Mouse (Mus musculus) cerebellum, adult 2 months (tissue): ENCODE results near the gene Ccnd3.

Source experiments
- CTCF ChIP-seq: fragments of 200-500 bp; IDR thresholded peaks from 2 replicates; pipeline ENCODE4 v1.5.1; 2011; ENCODE audit warnings: low read depth, mild to moderate bottlenecking, control low read depth, low read length, moderate library complexity, borderline replicate concordance; ENCODE audit not compliant: insufficient read depth
- POLR2A ChIP-seq: fragments of 200-500 bp; IDR thresholded peaks from 2 replicates; pipeline ENCODE4 v1.6.1; 2011; ENCODE audit warnings: low read length, control low read depth, borderline replicate concordance; ENCODE audit not compliant: insufficient read depth

GRCm38 (mm10) chr17:47559726-47560125, 54.9 kb downstream of the Ccnd3 start:
- TF ChIP-seq CTCF (no peak), POLR2A (no peak)
